Mouse (Mus musculus) liver, adult 2 months (tissue): ENCODE data around the gene Pter.

Experiments used
- CTCF ChIP-seq: fragments of 200-500 bp; IDR thresholded peaks from 2 replicates; pipeline ENCODE4 v1.5.1; 2011; ENCODE audit warnings: low read depth, low read length, control low read depth
- POLR2A ChIP-seq: fragments of 200-500 bp; IDR thresholded peaks from 2 replicates; pipeline ENCODE4 v1.6.1; 2011; ENCODE audit warnings: low read length, control low read depth; ENCODE audit not compliant: insufficient read depth; ENCODE audit errors: extremely low read depth

DNA sequence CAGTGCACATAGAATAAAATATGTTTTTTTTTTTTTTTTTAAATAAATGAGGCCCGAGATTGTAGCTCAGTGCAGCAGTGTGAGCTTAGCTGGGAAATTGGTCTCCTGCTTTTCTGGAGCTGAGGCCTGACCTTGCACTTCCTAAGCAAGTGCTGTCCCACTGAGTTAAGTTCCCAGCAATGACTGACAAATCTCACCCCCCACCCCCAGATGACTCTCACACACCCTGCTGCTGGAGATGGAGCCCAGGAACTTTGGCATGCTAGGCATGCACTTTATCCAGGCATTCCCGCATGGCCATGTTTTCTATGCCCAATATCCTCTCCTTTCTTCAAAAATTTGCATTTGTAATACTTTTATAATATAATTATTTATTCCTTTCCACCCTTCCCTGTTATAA is 14.8 kb downstream of the Pter start:
- no peak for TF ChIP-seq CTCF
- TF ChIP-seq POLR2A: no peak
